Mouse (Mus musculus): Measurements from ENCODE around the gene Khdc1a. TPM values are rescaled to one million over a fixed set of nuclear protein-coding genes. Genes with fewer than 3 reads are reported as not detected.
"Not testable (repeated sequence)": the region's sequence is repeated elsewhere in the genome, so short reads cannot be mapped to it uniquely, and the experiment has no call there.

The Khdc1a gene
- not detected for total RNA-seq (2021)

DNA sequence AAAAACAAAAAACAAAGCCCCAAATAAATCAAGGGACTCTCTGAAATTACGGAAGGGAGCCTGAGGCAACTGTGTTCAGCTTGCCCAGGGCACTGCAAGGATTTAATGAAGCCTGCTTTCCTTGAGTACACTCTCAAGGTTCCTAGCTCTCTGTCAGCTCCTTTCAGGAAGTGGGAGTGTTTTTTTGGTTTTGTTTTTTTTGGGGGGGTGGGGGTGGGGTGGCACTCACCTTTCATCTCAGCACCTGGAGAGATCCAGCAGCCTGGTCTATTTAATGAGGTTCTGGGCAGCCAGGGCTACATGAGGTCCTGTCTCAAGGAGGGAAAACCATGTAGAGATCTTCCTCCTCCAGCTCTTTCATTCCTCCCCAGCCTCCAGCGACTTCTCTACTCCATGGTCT is at the start of gene Khdc1a:
TSS of gene Khdc1a (plus strand) at position 301 of the 400 bp plus-strand sequence.
- intact Hi-C loops (cut with DNase I) = loop anchor here (10.0 kb wide), 3 partner anchors 75 to 415 kb away; no protein-coding TSS in a partner anchor
- DNase-seq (ENCODE audit: low spot score in 2 of 2) = no peak

DNA sequence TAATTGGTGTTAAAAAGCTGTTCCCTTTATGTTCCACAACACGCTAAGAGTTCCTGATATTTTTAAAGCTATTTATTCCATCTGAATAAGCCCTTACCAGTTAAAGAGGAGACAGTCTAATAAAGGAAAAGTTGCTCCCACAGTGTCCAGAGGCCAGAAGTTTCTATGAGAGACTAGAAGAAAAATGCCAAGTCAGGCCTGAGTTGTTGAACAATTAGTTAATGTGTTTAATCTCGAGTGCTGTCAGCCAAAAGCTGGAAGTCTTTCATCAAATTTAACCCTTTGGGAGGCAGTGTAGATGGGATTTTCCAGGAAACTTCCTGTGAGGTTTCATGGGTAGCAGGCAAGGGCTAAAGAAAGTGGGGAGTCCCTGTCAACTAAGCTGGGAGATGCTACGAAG is 49.6 kb upstream of the Khdc1a start:
- no peak for DNase-seq (ENCODE audit: low spot score in 2 of 2)
- intact Hi-C loops (cut with DNase I) = no loop called here

DNA sequence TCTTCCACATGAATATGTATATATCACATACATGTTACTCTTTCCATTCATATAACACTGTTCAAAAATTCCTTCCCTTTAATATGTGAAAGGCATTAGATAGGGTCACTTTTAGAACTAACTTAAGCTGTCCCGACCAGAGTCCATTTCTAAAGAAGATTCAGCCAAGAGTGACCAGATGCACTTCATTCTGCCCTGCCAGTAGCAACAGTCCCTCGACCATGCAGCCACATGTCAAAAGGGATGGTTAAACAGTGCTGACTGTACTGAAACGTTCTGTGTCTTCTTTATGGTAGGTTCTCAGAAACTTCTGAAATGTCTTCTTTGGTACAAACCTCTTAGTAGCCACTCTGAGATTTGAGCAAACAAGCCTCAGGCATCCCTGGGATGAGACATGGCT is 47.8 kb upstream of the Khdc1a start:
- intact Hi-C loops (cut with DNase I) = no loop called here
- DNase-seq (ENCODE audit: low spot score in 2 of 2) = no peak

DNA sequence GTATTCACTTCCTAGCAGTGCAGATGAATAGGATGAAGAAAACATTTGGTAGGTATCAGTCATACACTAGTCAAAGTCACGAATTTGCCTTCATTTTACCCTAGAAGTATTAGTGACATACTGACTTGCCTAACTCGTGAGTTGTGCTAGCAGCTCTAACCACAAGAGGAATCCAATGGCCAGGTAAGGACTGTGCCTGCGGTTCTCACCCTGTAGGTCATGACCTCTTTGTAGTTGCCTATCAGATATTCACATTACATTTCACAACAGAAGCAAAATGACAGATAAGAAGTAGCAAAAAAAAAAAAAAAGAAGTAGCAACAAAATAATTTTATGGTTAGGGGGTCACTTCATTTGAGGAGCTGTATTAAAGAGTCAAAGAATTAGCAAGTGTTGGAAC is 45.3 kb upstream of the Khdc1a start:
- intact Hi-C loops (cut with DNase I) = no loop called here
- no peak for DNase-seq (ENCODE audit: low spot score in 2 of 2)

DNA sequence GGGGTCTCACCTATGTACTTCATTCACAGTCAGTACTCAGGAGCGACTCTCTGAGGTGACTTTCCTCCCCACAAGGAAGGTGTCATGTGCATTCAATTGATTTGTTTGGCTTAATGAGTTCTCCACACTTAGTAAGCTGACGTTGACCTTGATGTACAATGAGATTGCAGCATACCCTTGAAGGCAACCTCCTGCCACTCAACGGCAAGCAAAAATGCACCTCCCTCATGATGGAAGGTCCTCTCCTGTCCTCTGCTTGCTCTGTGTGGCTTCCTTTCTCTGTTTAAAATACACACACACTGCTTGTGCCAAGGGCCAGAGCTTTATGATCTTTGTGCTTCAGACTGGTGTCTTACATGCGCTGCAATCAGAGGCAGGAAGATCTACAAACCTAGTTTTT is 44.8 kb upstream of the Khdc1a start:
- intact Hi-C loops (cut with DNase I) = no loop called here

DNA sequence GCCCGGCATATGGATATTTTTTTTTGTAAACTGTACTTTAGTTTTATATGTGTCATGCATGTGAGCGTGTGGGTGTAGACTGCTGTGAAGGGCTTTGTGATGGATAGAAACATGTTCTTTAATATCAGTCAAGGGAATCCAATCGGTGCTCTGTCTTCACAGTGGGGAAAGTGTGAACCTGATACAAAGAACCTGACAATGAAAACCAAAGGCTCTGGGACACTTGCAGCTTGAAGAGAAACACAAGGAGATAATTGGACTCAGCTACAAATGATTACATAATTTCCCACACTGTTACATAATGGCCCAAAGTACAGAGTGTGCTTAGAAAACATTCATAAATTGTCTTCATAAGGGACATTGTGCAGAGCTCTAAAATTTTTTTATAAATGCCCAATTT is 44.0 kb upstream of the Khdc1a start:
- no peak for DNase-seq (ENCODE audit: low spot score in 2 of 2)
- intact Hi-C loops (cut with DNase I) = no loop called here

More for the DNA sequence above, 44.8 kb upstream of the Khdc1a start:
- DNase-seq (ENCODE audit: low spot score in 2 of 2) = no peak

DNA sequence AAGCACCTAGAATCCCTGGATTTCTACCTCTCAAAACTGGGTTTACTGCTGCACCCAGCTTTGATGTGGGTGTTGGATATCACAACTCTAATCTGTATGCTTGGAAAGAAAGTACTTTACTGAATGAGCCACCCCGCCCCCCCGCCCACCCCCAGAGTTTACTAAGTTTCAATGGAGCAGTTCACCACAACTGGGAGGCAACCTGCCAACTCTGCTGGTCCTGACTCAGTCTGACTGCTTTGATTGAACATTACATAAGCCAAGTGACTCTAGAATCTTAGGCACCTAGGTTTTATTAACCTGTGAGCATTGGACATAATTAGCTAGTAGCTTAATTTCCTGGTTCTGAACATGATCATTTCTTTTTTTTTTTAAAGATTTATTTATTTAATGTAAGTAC is 35.1 kb upstream of the Khdc1a start:
- intact Hi-C loops (cut with DNase I) = no loop called here
- no peak for DNase-seq (ENCODE audit: low spot score in 2 of 2)

DNA sequence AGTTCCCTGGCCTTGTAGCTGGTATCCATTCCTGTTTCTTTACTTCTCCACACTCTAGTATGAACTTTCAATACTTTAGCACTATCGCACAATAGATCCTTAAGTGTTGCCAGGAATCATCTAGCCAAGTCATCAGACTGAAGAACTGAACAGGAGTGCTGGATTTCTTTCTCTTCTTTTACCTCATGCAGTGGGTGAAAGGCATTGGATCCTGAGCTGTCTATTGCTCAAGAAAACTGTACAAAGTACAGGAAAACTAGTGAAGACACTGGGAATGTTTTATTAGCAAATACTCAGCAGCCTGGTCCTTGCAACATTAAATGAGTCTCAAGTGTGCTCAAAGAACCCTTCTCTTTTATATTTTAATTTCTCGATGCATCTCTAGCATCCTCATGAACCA is 33.7 kb upstream of the Khdc1a start:
- intact Hi-C loops (cut with DNase I) = no loop called here

DNA sequence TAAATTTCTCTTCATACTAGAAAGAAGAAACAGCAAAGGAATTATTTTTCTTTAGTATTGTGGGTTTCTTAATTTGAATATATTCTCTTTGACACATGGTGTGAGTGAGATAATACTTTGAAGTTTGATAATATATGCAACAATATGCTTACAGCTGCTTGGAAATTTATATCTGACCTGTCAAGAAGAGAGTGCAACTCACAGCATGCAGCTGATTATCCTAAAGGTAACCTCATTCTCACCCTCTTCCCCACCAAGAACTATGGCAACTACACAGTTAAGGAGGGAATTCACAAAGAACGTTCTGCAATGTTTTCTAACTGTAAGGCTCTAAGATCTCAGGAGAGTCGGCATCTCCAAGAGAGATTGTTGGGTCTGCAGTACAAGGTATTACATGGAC is 33.1 kb upstream of the Khdc1a start:
- intact Hi-C loops (cut with DNase I) = no loop called here

More for the DNA sequence above, 33.7 kb upstream of the Khdc1a start:
- DNase-seq (ENCODE audit: low spot score in 2 of 2) = no peak

DNA sequence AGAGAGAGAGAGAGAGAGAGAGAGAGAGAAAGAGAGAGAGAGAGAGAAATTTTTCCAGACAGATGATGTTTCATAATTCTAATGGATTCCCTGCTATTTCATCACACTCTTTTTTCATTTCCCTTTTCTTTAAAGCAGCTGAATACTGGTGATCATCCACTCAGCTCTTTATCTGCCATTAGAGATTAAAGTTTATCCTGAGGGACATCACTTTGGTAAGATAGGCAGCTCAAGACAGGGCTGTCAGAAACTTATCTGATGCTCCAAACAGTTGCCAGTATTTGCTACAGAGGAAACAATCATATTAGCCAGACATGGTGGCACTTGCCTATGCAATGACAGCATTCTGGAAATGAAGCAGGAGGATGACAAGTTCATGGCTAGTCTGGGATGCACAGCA is 31.2 kb upstream of the Khdc1a start:
- intact Hi-C loops (cut with DNase I) = no loop called here

More for the DNA sequence above, 33.1 kb upstream of the Khdc1a start:
- DNase-seq (ENCODE audit: low spot score in 2 of 2) = no peak

DNA sequence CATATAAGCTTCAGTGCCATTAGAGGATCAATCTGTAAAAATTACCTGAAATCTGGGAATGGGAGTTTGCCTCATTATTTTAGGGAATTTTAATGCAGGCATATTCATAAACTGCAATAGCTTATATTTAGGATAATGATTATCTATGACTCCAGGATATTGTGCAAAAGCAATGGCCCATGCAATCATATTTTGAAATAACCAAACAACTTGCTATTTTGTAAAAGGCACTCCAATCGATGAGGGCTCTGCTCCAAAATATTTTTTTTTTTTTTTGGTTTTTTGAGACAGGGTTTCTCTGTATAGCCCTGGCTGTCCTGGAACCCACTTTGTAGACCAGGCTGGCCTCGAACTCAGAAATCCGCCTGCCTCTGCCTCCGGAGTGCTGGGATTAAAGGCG is 29.2 kb upstream of the Khdc1a start:
- intact Hi-C loops (cut with DNase I) = not testable (repeated sequence)

More for the DNA sequence above, 31.2 kb upstream of the Khdc1a start:
- no peak for DNase-seq (ENCODE audit: low spot score in 2 of 2)

DNA sequence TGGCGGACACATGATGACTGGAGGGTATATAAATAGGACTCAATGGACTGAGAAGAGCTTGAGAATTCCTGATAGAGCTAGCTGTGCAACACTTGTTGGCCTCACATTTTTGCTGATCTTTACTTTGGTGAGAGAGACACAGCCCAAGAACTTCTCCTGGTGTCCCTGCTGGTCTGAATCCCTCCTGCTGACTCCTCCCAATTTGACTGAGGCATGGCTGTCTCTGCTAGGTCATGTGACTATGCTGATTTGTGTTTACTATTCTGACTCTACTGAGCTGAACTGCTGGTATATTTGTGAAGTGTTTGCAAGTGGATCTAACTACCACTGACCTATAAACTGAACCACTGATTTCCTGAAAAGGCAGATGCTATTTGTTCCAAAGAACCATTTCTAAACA is 27.8 kb upstream of the Khdc1a start:
- DNase-seq (ENCODE audit: low spot score in 2 of 2) = no peak
- intact Hi-C loops (cut with DNase I) = no loop called here

More for the DNA sequence above, 29.2 kb upstream of the Khdc1a start:
- not testable (repeated sequence) for DNase-seq (ENCODE audit: low spot score in 2 of 2)

DNA sequence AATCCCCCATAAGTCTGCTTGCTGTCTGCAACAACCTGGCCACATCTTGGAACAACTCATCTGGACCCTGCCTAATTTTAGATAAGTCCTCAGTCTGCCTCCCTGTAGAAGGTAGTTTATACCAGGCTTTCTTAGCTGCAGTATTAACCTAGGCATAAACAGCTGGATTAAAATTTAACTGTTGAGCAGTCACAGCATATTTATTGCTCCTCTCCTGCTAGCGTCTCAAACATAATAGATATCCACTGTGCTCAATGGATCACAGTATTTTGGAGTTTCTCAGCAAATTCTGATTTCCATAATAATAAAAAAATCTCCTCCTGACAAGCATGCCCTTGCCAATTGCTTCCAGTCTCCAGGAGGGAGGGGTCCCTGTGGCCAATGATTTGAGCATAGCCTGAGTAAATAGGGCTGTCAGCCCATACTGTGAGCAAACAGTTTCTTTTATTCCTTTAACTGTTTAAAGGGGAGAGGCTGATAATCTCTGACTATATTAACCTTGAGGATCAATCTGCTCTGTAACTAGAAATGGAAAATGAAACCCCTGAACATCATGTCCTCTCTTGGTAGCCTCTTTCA is 25.4 kb upstream of the Khdc1a start:
- intact Hi-C loops (cut with DNase I) = no loop called here
- no peak for DNase-seq (ENCODE audit: low spot score in 2 of 2)

DNA sequence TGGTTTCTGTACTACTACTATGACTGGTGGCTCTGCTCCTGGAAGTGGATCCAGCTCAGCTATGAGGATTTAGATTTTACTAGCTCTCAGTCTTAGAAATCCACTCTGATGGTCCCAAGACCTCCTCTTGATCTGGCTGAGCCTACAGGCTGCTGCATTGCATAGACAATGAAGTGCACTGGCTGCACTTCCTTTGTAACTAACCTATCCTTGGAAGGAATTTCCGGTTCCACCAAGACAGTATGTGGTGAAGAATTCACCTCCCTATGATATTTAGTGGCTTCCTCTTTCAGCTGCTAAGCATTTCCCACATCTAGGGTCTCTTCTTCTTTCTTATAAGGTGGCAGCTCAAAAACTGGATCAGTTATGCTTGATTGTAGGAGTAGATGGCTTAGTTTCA is 24.8 kb upstream of the Khdc1a start:
- intact Hi-C loops (cut with DNase I) = no loop called here
- no peak for DNase-seq (ENCODE audit: low spot score in 2 of 2)

DNA sequence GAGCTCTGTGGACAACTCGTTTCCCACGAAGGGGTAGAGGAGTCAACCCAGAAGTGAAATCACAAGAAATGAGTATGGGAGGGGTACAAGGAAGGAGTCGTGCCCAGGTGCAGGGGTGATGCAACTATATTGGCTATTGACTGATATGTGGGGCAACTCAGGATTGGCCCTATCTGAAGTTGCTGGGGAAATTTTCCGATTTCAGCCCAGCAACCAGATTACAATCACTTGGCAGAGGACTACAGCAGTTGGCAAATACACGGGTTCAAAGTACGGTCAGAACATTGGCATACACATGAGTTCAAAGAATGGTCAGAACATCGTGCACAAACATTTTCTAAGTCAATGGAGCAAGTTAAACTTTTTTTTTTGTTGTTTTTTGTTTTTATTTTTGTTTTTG is 22.7 kb upstream of the Khdc1a start:
- DNase-seq (ENCODE audit: low spot score in 2 of 2) = no peak

DNA sequence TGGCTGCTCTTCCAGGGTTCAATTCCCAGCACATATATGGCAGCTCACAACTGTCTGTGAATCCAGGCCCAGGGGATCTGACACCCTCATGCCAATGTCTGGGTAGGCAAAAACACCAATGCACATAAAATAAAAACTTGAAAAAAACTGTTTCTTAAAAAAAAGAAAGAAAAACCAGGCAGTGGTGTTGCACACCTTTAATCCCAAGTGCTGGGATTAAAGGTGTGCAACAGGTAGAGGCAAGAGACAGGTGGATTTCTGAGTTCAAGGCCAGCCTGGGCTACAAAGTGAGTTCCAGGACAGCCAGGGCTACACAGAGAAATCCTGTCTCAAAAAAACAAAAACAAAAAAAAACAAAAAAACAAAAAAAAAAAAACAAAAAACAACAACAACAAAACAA is 18.3 kb upstream of the Khdc1a start:
- DNase-seq (ENCODE audit: low spot score in 2 of 2); intact Hi-C loops (cut with DNase I): not testable (repeated sequence)

More for the DNA sequence above, 22.7 kb upstream of the Khdc1a start:
- intact Hi-C loops (cut with DNase I) = no loop called here

DNA sequence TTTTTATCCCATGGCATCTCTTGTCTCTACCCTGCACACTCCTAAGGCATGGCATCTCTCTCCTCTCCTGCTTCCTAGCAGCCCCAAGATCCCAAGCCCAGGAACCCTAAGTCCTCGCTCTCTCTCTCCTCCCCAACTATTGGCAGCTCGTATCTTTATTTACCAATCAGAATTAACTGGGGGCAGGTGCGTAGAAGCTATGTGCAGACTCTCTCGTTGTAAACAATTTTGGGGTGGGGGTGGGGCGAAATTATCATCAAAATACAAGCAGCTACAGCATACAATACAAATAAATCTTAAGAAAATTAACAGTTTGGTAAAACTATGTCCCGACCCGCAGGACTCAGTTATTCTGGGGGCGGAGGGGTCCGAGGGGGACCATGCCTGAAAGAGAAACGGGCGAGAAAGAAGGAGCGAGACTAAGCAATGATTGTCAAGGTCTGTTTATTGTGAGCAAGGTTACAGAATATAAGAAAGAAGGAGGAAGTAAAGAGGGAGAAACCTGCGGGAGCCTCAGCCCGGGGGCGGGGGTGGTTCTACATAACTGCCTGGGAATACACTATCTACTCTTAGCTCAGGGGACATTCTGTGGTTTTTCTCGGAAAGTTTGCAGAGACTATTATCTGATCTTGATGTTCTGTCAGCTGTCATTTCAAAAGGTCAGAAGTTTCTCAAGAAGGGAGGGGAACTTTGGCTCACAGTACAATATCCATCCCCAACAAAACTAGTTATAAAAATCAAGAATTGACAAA is 16.0 kb upstream of the Khdc1a start:
- intact Hi-C loops (cut with DNase I) = no loop called here
- no peak for DNase-seq (ENCODE audit: low spot score in 2 of 2)

DNA sequence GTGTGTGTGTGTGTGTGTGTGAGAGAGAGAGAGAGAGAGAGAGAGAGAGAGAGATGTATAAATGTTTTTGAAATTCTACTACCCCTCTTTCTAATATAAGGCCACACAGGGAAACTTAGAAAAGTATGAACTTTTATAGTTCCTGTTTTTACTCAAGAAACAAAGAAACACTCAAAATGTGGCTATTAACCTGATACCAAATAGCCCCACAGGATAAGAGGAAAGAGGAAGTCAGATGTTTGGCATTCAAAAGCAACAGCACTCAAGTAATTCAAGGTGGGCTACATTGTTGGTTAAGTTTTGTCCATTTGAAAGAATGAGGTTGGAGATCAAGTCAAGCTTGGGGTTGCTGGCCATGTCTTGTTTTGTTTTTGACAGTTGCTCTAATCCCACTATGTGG is 13.6 kb upstream of the Khdc1a start:
- DNase-seq (ENCODE audit: low spot score in 2 of 2) = no peak
- intact Hi-C loops (cut with DNase I) = no loop called here

DNA sequence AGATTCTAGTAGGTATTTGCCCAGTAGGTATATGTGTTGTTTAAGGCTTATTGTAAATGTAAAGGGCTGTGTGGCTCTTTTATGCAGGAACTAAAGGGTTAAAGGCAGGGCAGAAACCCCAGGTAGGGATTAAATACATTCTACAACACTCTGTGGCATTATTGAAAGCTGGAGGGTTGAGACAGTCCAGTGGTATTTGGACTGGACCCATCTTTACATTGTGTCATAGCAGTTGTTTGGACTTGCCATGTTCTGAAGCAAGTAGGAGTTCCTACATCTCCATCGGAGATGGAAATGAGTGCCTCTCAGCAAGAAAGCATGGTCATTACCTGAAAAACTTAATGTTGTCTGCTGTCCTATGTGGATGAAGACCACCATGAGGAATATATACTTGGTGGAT is 8.7 kb upstream of the Khdc1a start:
- DNase-seq (ENCODE audit: low spot score in 2 of 2) = no peak
- intact Hi-C loops (cut with DNase I) = loop anchor here (10.0 kb wide), 3 partner anchors 66 to 406 kb away; no protein-coding TSS in a partner anchor

DNA sequence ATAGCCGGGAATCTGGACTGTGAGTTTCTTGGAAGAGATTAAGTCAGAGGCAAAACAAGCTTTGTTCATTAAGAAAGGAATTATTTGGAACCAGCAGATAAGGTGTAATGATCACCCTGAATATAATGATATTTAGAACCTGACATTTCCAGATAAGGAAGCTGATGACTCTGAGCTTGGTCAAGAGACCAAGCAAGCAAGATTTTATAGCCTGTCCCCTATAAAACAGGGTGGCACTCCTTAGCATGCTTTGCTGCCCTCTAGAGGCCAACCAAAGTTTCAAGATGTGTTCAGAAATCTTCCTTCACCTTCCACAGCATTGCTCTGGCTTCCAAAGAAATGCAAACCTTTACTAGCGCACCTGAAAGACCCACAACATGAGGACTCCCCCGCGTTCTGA is 5.2 kb upstream of the Khdc1a start:
- intact Hi-C loops (cut with DNase I) = loop anchor here (2.0 to 10.0 kb wide), 4 partner anchors 69 to 409 kb away; partner anchors contain the start of gene Tmem14a
- peak; percentile 39 to 67 for DNase-seq (ENCODE audit: low spot score in 2 of 2)

DNA sequence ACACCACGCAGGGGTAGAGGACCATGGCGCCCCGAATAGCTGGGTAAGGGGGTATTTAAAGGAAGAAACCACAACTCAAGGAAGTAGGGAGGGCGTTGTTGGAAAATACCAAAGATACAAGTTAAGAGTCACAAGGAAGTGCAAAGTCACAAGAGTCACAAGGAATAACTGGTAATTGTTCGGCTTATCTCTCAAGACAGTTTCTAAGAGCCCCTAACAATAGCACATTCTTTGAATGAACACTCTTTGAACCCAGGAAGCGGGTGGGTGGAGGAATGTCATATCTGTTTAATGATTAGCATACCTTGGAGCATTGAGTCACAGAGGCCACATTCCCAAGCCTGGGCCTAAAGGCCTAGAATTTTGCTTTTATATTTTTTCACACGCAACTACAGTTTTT is 4.7 kb upstream of the Khdc1a start:
- DNase-seq (ENCODE audit: low spot score in 2 of 2) = not testable (repeated sequence)
- intact Hi-C loops (cut with DNase I) = loop anchor here (2.0 to 10.0 kb wide), 4 partner anchors 70 to 410 kb away; partner anchors contain the start of gene Tmem14a

All from left cerebral cortex, postnatal 36 days (tissue).